ENCODE assay signal across 13 mouse cellular contexts in genomic region chr8:81807578-81807977, GRCm38 (mm10).
DNase-seq lines count a peak whose midpoint lies in the region; ATAC-seq lines count a peak whose summit lies in the region.
"Had no signal": no experiment of that assay in that cellular context is flagged by ENCODE, and none has a peak within 500 bp of the region (broad histone marks: within the 10 kb centered on the region; RNA-seq: fewer than 3 reads in every experiment).

No protein-coding gene starts in this region.

- WGBS in hindbrain, embryonic 15.5 days, result 51% methylated on average over 6 of the region's 6 CpGs
- WGBS in hindbrain, embryonic 12.5 days, result 62% methylated on average over 6 of the region's 6 CpGs
- 64% methylated on average over 6 of the region's 6 CpGs for WGBS in midbrain, embryonic 14.5 days

- H3K4me3 ChIP-seq in hindbrain, embryonic 15.5 days, result no peak overlapping the region
- no peak overlapping the region for H3K4me3 ChIP-seq in hindbrain, embryonic 12.5 days
- no peak overlapping the region for H3K4me3 ChIP-seq in midbrain, embryonic 14.5 days (replicated peaks; ENCODE audit: low read depth, low read length)
- H3K4me3 ChIP-seq: embryonic facial prominence, embryonic 12.5 days; left cerebral cortex, adult 2 months; midbrain, embryonic 15.5 days had no signal

- no peaks in the 10 kb centered on the region for H3K9me3 ChIP-seq in hindbrain, embryonic 15.5 days
- H3K9me3 ChIP-seq in hindbrain, embryonic 12.5 days (replicated peaks), result no peaks in the 10 kb centered on the region
- no peaks in the 10 kb centered on the region for H3K9me3 ChIP-seq in midbrain, embryonic 14.5 days (ENCODE audit: control insufficient read depth, low read length)
- H3K9me3 ChIP-seq: embryonic facial prominence, embryonic 12.5 days; midbrain, embryonic 15.5 days had no signal

- H3K4me1 ChIP-seq in hindbrain, embryonic 15.5 days (replicated peaks), result peaks cover 7% of the 10 kb centered on the region
- H3K4me1 ChIP-seq in hindbrain, embryonic 12.5 days, result 0 out of 2 replicates have a peak, but pooled peaks cover 6% of the 10 kb centered on the region
- peaks cover 6% of the 10 kb centered on the region; the same call in 1 of the 2 replicates for H3K4me1 ChIP-seq in midbrain, embryonic 14.5 days (ENCODE audit: control insufficient read depth, insufficient read depth, low read length)

- peak; percentile 55; the same call in 1 of the 2 replicates for ATAC-seq in hindbrain, embryonic 15.5 days (ENCODE audit: low FRiP score, low read depth)
- ATAC-seq in hindbrain, embryonic 12.5 days (ENCODE audit: low FRiP score), result no peak
- no peak for ATAC-seq in midbrain, embryonic 14.5 days (ENCODE audit: low FRiP score, low TSS enrichment)
- no peak for ATAC-seq in monocyte, adult 5-6 weeks (replicated peaks; ENCODE audit: insufficient number of reproducible peaks, low FRiP score, low TSS enrichment, poor library complexity, severe bottlenecking)

- no peak overlapping the region for H3K4me2 ChIP-seq in hindbrain, embryonic 15.5 days
- H3K4me2 ChIP-seq in hindbrain, embryonic 12.5 days (replicated peaks), result no peak overlapping the region
- H3K4me2 ChIP-seq in midbrain, embryonic 14.5 days (ENCODE audit: low read length), result no peak overlapping the region
- H3K4me2 ChIP-seq: embryonic facial prominence, embryonic 12.5 days; heart, embryonic 11.5 days; midbrain, embryonic 15.5 days had no signal

- no peaks in the 10 kb centered on the region for H3K27me3 ChIP-seq in hindbrain, embryonic 15.5 days
- 0 out of 2 replicates have a peak, but pooled peaks cover 2% of the 10 kb centered on the region for H3K27me3 ChIP-seq in hindbrain, embryonic 12.5 days
- H3K27me3 ChIP-seq in midbrain, embryonic 14.5 days (ENCODE audit: control insufficient read depth, insufficient read depth, low read length), result no peaks in the 10 kb centered on the region
- H3K27me3 ChIP-seq: embryonic facial prominence, embryonic 12.5 days; midbrain, embryonic 15.5 days had no signal

- no peaks in the 10 kb centered on the region for H3K36me3 ChIP-seq in hindbrain, embryonic 15.5 days
- no peaks in the 10 kb centered on the region for H3K36me3 ChIP-seq in hindbrain, embryonic 12.5 days
- H3K36me3 ChIP-seq in midbrain, embryonic 14.5 days (ENCODE audit: control insufficient read depth, insufficient read depth, low read length), result no peaks in the 10 kb centered on the region
- H3K36me3 ChIP-seq: embryonic facial prominence, embryonic 12.5 days; midbrain, embryonic 15.5 days had no signal

- no peak overlapping the region for H3K27ac ChIP-seq in hindbrain, embryonic 15.5 days (replicated peaks)
- no peak overlapping the region for H3K27ac ChIP-seq in hindbrain, embryonic 12.5 days
- no peak overlapping the region for H3K27ac ChIP-seq in midbrain, embryonic 14.5 days (replicated peaks; ENCODE audit: low read depth, low read length)
- H3K27ac ChIP-seq: embryonic facial prominence, embryonic 12.5 days; left cerebral cortex, adult 2 months; midbrain, embryonic 15.5 days had no signal

- no peak overlapping the region for H3K9ac ChIP-seq in hindbrain, embryonic 15.5 days
- H3K9ac ChIP-seq in hindbrain, embryonic 12.5 days, result no peak overlapping the region
- H3K9ac ChIP-seq in midbrain, embryonic 14.5 days (replicated peaks; ENCODE audit: low read length), result no peak overlapping the region
- H3K9ac ChIP-seq: embryonic facial prominence, embryonic 12.5 days; liver, postnatal 0 days; midbrain, embryonic 15.5 days had no signal

- DNase-seq in thymus, postnatal 4 days, result peak; percentile 12
- DNase-seq in thymus, postnatal 10 days (ENCODE audit: low spot score in 2 of 2), result no peak
- DNase-seq in kidney, postnatal 10 days, result peak; percentile 36
- no peak for DNase-seq in midbrain, embryonic 14.5 days
- DNase-seq in right cerebral cortex, postnatal 36 days (ENCODE audit: low spot score in 2 of 2), result no peak

Comparison
In these comparisons a context has a peak if more than half of its experiments do, and no peak if none do; other contexts are left out.
1. DNase-seq: peak in thymus, postnatal 4 days (single experiment) and kidney, postnatal 10 days (single experiment); none in thymus, postnatal 10 days (0 of 2), midbrain, embryonic 14.5 days (single experiment) and right cerebral cortex, postnatal 36 days (0 of 2).